Mouse (Mus musculus): ENCODE measurements around the gene Cipc.

Gene Cipc

GRCm38 (mm10) chr12:86989890-86990754 lies 43.3 kb downstream of the Cipc start, which contains the start of gene Zdhhc22:
Zdhhc22 (minus strand) TSS chr12:86990430.
- no peak for DNase-seq (ENCODE audit: low spot score in 2 of 2)

GRCm38 (mm10) chr12:86990755-86991110 lies 43.9 kb downstream of the Cipc start:
- no peak for DNase-seq (ENCODE audit: low spot score in 2 of 2)

GRCm38 (mm10) chr12:86994166-86994565 lies 47.3 kb downstream of the Cipc start:
- DNase-seq (ENCODE audit: low spot score in 2 of 2): no peak

- no peak for DNase-seq (ENCODE audit: low spot score in 2 of 2)
These were observed 47.9 kb downstream of the Cipc start for GRCm38 (mm10) chr12:86994776-86995175.

- DNase-seq (ENCODE audit: low spot score in 2 of 2): no peak
These were observed 49.1 kb downstream of the Cipc start for GRCm38 (mm10) chr12:86995931-86996330.

- DNase-seq (ENCODE audit: low spot score in 2 of 2): no peak
These were observed 51.9 kb downstream of the Cipc start for GRCm38 (mm10) chr12:86998699-86999098.

- no peak for DNase-seq (ENCODE audit: low spot score in 2 of 2)
These were observed 52.5 kb downstream of the Cipc start for GRCm38 (mm10) chr12:86999283-86999820.

GRCm38 (mm10) chr12:87000151-87000839 lies 53.5 kb downstream of the Cipc start:
- no peak for DNase-seq (ENCODE audit: low spot score in 2 of 2)

GRCm38 (mm10) chr12:87000840-87001176 lies 54.0 kb downstream of the Cipc start:
- DNase-seq (ENCODE audit: low spot score in 2 of 2): no peak

- DNase-seq (ENCODE audit: low spot score in 2 of 2): no peak
These were observed 55.4 kb downstream of the Cipc start for GRCm38 (mm10) chr12:87002209-87002608.

- DNase-seq (ENCODE audit: low spot score in 2 of 2): no peak
These were observed 56.0 kb downstream of the Cipc start for GRCm38 (mm10) chr12:87002815-87003214.

GRCm38 (mm10) chr12:87003606-87004005 lies 56.8 kb downstream of the Cipc start:
- DNase-seq (ENCODE audit: low spot score in 2 of 2): no peak

GRCm38 (mm10) chr12:87004596-87004995 lies 57.8 kb downstream of the Cipc start:
- no peak for DNase-seq (ENCODE audit: low spot score in 2 of 2)
